Mouse (Mus musculus) E14TG2a.4 (cell line): ENCODE measurements around the gene Gm4513.
"Not testable (repeated sequence)": the region's sequence is repeated elsewhere in the genome, so short reads cannot be mapped to it uniquely, and the experiment has no call there.

ENCODE experiments used
- CTCF ChIP-seq: conservative IDR thresholded peaks from 2 replicates; pipeline ENCODE4 v1.5.1; 2014; ENCODE audit warnings: low read length
- NANOG ChIP-seq: IDR thresholded peaks from 2 replicates; pipeline ENCODE4 v1.6.1; 2014; ENCODE audit warnings: borderline replicate concordance, low read length, mixed read lengths
- POU5F1 ChIP-seq: IDR thresholded peaks from 2 replicates; pipeline ENCODE4 v1.6.1; 2014; ENCODE audit warnings: low read length, borderline replicate concordance

DNA sequence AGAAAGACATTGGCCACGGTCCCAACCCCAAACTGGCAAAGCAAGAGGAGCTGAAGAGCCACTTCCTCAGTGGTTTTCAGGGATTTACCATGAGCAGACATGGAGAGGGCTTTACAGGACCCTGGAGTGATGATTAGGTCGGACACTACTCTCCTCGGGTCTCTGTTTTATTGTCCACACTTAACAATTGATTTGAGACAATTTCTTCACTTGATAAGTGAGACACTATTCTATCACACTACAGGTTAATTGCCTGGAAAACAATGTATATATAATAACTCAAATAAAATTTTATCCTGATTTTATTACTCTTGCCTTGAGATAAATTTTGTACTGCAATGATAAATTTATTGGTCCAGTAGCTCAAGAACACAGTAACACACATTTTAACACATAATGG, 22.7 kb downstream of the Gm4513 start, which contains the start of gene Gm4141:
- TF ChIP-seq CTCF, NANOG, POU5F1: not testable (repeated sequence)
